7 mouse cellular contexts compared by ENCODE assay signal in genomic region chr1:81516575-81517210, GRCm38 (mm10).
A peak's percentile ranks its signal among the peaks of the same experiment; 100 is the strongest.
DNase-seq lines count a peak whose midpoint lies in the region; ATAC-seq and TF ChIP-seq lines count a peak whose summit lies in the region.

No protein-coding gene starts in this region.

- peak; percentile 73 for TF ChIP-seq CTCF in kidney, postnatal 0 days (IDR thresholded peaks at IDR 0.05; ENCODE audit: low read depth)

- whole genome bisulfite sequencing in kidney, postnatal 0 days: 61% methylated on average over 10 of the region's 10 CpGs

- H3K4me3 ChIP-seq in kidney, postnatal 0 days (replicated peaks; ENCODE audit: low read depth, low read length): no peak overlapping the region

- no peaks in the 10 kb centered on the region for H3K4me1 ChIP-seq in kidney, postnatal 0 days (replicated peaks; ENCODE audit: insufficient read depth, low read length)

- no peak for ATAC-seq in kidney, postnatal 0 days (replicated peaks; ENCODE audit: low FRiP score, low read depth)

- H3K9me3 ChIP-seq in kidney, postnatal 0 days (replicated peaks; ENCODE audit: low read length): no peaks in the 10 kb centered on the region

- H3K27ac ChIP-seq in kidney, postnatal 0 days: no peak overlapping the region

- H3K36me3 ChIP-seq in kidney, postnatal 0 days (ENCODE audit: insufficient read depth, low read length): no peaks in the 10 kb centered on the region

- H3K9ac ChIP-seq in kidney, postnatal 0 days (ENCODE audit: low read depth, low read length): no peak overlapping the region

- intact Hi-C loops in left cerebral cortex, postnatal 36 days (cut with DNase I): loop anchor here (2.0 to 5.0 kb wide), 2 partner anchors 199 to 774 kb away; partner anchors contain the start of gene Irs1

- no peak overlapping the region for H3K4me2 ChIP-seq in kidney, postnatal 0 days (ENCODE audit: low read length)

- no peaks in the 10 kb centered on the region for H3K27me3 ChIP-seq in kidney, postnatal 0 days (ENCODE audit: insufficient read depth, low read length)

- peak; percentile 10 to 17 for DNase-seq in left cerebral cortex, adult 18-20 months (ENCODE audit: low spot score in 2 of 2)
- no peak for DNase-seq in left cerebral cortex, postnatal 36 days (ENCODE audit: low spot score in 2 of 2)
- peak; percentile 66 for DNase-seq in NIH3T3 (ENCODE audit: low read depth)
- peak; percentile 48 to 64 for DNase-seq in cerebellum, postnatal 10 days
- peak; percentile 69 for DNase-seq in kidney, postnatal 0 days (ENCODE audit: low spot score)
- DNase-seq in skeletal muscle tissue, adult 2 months (ENCODE audit: low read depth, low spot score): peak; percentile 25
- DNase-seq in urinary bladder, adult 18-20 months (ENCODE audit: low spot score in 2 of 2): no peak

Comparison
In these comparisons a context has a peak if more than half of its experiments do, and no peak if none do; other contexts are left out.
1. DNase-seq: peak in left cerebral cortex, adult 18-20 months (2 of 2), NIH3T3 (single experiment), cerebellum, postnatal 10 days (2 of 2), kidney, postnatal 0 days (single experiment) and skeletal muscle tissue, adult 2 months (single experiment); none in left cerebral cortex, postnatal 36 days (0 of 2) and urinary bladder, adult 18-20 months (0 of 2).